Mouse (Mus musculus): ENCODE measurements around the gene BC067074.

The BC067074 gene

DNA sequence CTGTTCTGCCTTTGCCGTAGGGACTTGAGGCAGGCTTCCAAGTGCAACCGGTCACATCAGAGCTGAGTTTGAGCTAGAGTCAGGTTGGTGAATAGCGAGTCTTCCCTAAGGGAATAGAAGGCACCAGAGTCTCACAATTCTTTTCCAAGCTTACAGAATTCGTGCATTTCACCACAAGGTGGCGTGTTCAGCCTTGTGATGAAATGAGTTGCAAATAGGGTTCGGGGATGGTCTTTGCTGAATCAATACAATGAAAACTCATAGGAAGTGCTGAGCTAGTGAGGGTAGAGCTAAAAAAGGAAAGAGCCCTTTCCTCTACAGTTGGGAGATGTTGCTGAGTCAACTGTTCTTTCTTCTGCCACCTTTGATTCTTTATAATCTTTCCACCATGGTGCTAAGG, 29.0 kb downstream of the BC067074 start:
- DNase-seq (ENCODE audit: low spot score): no peak

- no peak for DNase-seq (ENCODE audit: low spot score)
Measured at GRCm38 (mm10) chr13:113324241-113324640, 31.3 kb downstream of the BC067074 start.

DNA sequence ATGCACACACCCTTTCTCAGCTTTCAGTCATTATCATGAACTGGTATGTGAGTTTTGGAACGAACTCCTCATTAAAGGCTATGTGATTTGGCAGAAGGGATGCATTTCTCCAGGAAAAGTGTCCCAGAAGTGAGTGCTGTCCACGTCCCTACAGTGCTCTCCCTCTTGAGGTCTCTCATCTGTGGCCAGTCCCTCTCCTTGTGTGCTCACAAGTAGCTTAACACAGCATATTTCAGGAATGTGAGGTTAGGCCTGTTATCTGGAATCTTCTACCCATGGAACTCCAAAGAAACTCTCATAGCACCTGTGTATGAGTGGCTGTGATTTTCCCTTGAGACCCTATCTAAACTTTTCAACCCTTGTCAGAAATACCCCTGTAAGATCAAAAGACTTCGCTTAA, 32.7 kb downstream of the BC067074 start:
- no peak for DNase-seq (ENCODE audit: low spot score)

- no peak for DNase-seq (ENCODE audit: low spot score)
Measured at GRCm38 (mm10) chr13:113332256-113332655, 39.3 kb downstream of the BC067074 start.

DNA sequence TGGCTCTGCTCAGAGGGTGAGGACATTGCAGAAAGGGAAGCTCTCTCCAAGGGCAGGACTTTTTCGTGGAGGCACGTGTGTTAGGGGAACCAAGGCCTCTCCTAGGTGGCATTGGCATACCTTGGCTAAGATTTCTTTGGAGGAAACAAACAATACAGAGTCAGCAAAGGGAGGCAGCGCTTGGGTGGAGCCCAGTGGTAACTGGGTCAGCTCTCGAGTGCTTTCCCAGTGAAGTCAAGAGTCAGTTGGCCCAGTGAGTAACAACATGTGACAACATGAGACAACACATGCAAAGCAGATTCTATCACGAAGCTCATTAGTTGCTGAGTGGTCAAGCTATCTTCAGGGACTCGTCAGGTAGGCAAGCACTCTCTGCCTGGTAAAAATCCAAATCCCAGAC, 40.4 kb downstream of the BC067074 start:
- no peak for DNase-seq (ENCODE audit: low spot score)

- no peak for DNase-seq (ENCODE audit: low spot score)
Measured at GRCm38 (mm10) chr13:113333931-113334330, 41.0 kb downstream of the BC067074 start.

- no peak for DNase-seq (ENCODE audit: low spot score)
Measured at GRCm38 (mm10) chr13:113334773-113335172, 41.8 kb downstream of the BC067074 start.

- peak; percentile 39 for DNase-seq (ENCODE audit: low spot score)
Measured at GRCm38 (mm10) chr13:113337223-113337858, 44.4 kb downstream of the BC067074 start.

DNA sequence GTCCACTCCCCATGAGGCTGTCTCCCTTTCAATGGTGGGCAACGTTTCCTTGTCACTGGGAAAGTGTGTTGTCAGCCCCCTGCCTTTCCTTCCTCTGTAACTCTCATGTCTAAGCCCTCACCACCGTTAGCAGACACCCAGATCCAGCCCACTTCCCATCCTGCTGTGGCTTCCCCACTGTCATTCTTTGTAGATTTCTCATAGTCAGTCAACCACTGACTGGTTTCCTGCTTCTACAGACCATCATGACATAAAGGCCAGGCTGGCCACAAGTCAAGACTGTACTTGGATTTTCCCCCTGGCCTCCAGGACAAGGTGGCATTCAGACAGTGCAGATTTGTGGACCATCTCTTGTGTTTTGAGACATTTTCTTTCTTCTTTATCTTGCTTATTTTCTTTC, 47.7 kb downstream of the BC067074 start:
- DNase-seq (ENCODE audit: low spot score): no peak

DNA sequence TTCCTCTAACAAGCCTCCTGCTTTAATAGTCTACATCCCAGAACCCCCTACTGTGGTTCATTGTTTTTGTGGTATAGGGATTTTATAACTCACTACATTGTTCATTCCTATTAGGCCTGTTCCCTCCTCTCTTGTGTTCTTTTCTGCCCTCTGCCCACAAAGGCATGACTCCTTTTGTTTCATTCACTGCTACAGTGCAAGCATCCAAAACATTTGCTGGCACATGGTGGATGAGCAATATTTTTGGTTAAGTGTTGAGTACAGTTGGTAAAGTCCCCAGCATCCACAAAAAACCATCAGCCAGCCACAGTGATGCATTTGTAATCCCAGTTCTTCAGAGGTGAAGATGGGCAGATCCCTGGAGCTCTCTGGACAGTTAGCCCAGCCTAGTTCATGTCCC, 48.2 kb downstream of the BC067074 start:
- DNase-seq (ENCODE audit: low spot score): no peak

- no peak for DNase-seq (ENCODE audit: low spot score)
Measured at GRCm38 (mm10) chr13:113342355-113342919, 49.5 kb downstream of the BC067074 start.

DNA sequence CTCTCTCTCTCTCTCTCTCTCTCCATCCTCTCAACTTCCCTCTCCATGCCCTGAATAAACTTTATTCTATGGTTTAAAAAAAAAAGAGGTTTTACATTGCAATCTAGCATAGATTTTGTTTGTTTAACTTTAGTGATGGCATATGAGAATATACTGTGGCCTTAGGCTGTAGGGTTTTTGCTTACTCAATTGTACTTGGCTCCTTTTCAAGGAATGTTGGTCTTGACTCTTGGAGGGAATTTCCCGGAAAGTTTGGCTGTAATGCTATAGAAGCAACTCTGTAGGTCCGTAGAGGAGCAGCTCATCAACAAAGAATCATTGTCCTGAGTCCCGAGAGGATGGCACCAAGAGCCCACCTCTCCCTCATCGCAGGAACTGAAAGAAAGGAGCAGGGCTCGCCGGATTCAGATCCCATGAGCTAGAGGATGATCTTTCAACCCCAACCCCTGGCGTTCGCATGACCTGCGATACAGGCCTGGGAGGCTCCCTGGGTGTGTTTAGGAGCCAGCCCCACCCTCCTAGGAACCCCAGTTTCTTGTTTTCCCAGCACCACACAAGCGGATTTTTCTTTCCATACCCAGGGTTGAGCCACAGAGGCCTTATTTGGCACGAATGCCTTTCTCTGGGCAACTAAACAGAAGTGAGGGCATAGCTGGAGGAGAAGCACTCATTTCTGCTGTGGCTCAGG, 57.9 kb downstream of the BC067074 start:
- DNase-seq (ENCODE audit: low spot score): no peak

DNA sequence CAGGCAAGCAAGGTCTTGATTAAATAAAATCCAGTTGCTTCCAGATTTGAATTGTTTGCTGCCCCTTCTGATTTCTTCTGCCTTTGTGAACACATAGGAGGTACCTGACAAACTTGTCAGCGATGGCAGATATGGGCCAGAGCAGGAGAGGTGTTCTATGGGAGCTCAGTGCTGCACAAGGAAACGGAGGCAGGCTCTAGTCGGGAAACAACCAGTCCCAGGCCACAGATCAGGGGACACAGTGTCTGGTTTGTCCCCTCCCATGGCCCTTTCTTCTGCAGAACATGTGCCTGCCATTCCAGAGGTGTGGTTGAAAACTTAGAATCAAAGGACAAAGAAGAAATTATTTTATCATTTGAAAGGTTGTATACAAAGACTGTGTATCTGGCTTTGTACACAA, 60.6 kb downstream of the BC067074 start:
- no peak for DNase-seq (ENCODE audit: low spot score)

- no peak for DNase-seq (ENCODE audit: low spot score)
Measured at GRCm38 (mm10) chr13:113353955-113354354, 61.0 kb downstream of the BC067074 start.

- no peak for DNase-seq (ENCODE audit: low spot score)
Measured at GRCm38 (mm10) chr13:113355022-113355421, 62.1 kb downstream of the BC067074 start.

DNA sequence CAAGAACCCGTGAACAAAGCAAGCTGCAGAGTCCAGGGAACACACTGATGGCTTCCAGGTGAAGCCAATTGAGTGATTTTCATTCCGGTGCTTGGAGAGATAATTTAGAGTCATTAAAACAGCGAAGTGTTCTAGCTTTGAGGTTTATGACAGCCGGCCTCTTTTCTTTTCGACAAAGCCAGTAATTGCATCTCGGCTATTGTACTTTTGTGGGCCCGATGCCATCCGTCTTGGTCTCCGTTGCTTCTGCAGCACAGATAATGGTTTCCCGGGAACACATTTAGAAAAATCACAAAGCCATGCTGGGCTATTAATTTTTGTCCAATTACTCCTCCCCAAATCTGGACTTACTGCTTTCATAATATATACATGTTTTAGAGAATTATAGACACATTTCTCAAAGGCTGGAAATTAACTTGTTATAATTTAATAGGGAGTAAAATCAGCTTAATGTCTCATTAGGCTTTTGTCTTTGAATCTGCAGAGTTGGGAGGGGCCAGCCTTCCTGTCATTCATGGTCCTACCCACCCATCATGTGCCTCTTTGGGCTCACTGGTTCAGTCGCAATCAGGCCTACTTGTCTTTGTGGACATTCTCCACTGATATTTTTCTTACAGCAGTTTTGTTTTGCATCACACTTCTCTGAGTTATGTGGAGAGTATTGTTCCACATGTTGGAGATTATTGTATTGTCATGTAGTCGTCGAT, 64.6 kb downstream of the BC067074 start:
- no peak for DNase-seq (ENCODE audit: low spot score)

DNA sequence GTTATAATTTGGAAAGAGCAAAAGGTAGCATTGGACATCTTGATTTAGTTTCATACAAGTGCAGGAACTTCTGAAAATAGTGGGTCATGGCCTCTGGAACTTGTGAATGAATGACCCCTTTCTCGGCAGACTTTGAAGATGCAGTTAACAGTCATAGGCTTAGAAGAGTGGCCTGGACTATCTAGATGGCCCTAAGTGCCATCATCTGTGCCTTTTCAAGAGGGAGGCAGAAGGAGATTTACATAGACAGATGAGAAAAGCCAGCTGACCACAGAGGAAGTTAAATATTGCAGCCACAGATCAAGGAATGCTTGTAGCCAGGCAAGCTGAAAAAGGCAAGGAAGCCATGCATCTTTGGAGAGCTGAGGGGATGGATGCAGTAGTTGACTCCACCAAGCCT, 66.7 kb downstream of the BC067074 start:
- no peak for DNase-seq (ENCODE audit: low spot score)

DNA sequence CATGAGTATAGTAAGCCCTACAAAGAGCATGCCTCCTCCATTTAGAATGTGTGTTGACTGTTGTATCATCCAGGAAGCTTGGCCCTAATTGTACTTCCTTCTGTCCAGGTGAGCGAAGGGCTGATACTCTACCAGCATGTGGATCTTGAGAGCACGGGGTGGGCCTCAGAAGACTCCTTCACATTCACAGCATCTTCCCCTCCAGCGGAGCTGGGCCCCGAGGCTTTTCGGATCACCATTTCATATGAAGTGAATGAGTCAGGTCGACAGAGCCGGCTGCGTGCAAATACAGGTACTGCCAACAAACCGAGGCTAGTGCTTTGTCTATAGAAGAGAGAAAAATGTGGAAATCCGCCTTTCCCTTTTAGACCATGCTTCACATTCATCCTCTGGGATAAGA, 73.0 kb downstream of the BC067074 start:
- no peak for DNase-seq (ENCODE audit: low spot score)

DNA sequence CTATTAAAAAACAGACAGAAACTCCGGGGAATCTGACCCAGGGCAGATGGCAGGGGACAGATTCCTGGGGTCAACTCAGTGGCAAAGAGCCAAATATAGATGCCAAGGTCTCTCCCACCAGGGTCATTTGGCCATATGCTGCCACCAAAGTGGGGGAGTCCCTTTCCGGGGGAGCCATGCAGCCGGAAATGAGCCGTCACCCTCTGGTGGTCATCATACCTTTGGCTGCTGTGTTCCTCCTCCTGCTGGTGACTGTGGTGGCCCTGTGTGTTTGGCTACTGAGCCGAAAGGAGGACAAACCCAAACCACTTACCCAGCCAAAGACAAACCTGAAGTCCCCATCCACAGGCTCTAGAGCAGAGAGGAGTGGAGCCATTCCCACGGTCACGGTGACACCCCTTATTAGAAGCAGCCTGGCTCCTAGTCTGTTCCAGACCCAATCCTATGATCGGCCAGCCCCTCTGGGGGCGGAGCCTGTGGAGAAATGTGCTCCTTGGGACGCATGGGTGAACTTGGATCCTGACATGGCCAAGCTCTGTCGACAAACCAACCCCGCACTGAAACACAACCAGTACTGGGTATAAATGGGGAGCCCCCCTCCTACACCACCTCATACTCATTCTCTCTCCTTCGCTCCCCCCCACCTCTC, 76.1 kb downstream of the BC067074 start:
- DNase-seq (ENCODE audit: low spot score): no peak

DNA sequence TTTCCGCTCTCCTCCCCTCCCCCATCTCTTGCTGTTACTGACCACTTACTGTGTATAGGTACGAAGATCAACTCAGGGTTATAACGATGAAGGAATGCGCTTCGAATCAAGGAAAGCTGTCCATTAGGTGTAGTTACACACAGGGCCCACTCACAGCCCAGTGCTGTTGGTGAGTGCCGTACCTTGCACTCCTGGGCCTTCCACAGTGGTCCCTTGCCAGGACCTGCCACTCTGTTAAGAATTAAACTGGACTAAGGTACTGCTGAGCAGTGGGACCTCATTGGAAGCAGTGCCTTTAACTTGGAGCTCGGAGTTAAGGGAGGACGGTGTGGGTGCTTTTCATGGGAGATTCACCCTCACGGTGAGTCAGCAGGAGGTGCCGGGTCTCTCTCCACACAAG, 76.7 kb downstream of the BC067074 start:
- DNase-seq (ENCODE audit: low spot score): no peak

GRCm38 (mm10) chr13:113373291-113374083, 80.5 kb downstream of the BC067074 start:
- DNase-seq (ENCODE audit: low spot score): no peak

DNA sequence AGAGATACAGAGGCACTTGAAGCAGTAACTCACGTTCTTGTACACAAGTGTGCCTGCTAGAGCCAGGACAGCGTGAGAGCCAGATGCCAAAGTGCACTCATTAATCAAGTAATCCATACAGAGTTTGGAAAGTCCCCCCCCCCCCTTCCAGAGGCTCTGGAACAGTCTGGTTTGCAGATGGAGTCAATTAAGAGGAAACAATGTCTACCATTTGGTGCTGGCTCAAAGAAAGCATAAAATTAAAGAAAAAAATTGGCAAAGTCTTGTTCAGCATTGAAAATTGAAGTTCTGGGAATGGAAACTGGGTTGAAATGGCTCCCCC, 81.1 kb downstream of the BC067074 start:
- DNase-seq (ENCODE audit: low spot score): no peak
